Mouse (Mus musculus) C2C12 (cell line): Measurements from ENCODE around the gene Atp11b.

Experiments used
- CTCF ChIP-seq: IDR thresholded peaks from one replicate; pipeline ENCODE4 v1.5.1; 2011; ENCODE audit not compliant: control insufficient read depth, insufficient read depth, insufficient read length
- MAX ChIP-seq: IDR thresholded peaks from one replicate; pipeline ENCODE4 v1.6.1; 2011; ENCODE audit warnings: mild to moderate bottlenecking, control low read depth
- MYOD1 ChIP-seq: IDR thresholded peaks from one replicate; pipeline ENCODE4 v1.6.1; 2011; ENCODE audit warnings: low read depth; ENCODE audit not compliant: control insufficient read depth, insufficient read length
- USF1 ChIP-seq: IDR thresholded peaks from one replicate; pipeline ENCODE4 v1.6.1; 2011; ENCODE audit warnings: low read depth, mild to moderate bottlenecking, control low read depth, moderate library complexity

- no peak for TF ChIP-seq CTCF
- TF ChIP-seq USF1 = no peak
- no peak for TF ChIP-seq MYOD1
- no peak for TF ChIP-seq MAX
Measured at GRCm38 (mm10) chr3:35731981-35732777, 21.7 kb upstream of the Atp11b start.
